Mouse (Mus musculus): ENCODE data around the gene Slc2a1. TPM values are rescaled to one million over a fixed set of nuclear protein-coding genes. Genes with fewer than 3 reads are reported as not detected.

Slc2a1 gene
- polyA plus RNA-seq, 1 experiment: 47.7 TPM

GRCm38 (mm10) chr4:119138171-119138570 lies 29.7 kb downstream of the Slc2a1 start:
- Histone ChIP-seq H3K4me3 (ENCODE audit: extremely low read depth, insufficient read depth, insufficient read length) (no peak overlapping the region), H3K27ac (ENCODE audit: insufficient read depth, low read length) (no peak overlapping the region), H3K36me3 (ENCODE audit: control insufficient read depth, insufficient read depth, low read length) (peaks cover 35% of the 10 kb centered on the region), H3K4me1 (ENCODE audit: control insufficient read depth, insufficient read depth, insufficient read length) (no peaks in the 10 kb centered on the region; the same call in 1 of the 2 replicates), H3K27me3 (ENCODE audit: control insufficient read depth, insufficient read depth, low read length) (no peaks in the 10 kb centered on the region)
- WGBS: 93% methylated on average over 18 of the region's 18 CpGs
- no peak for DNase-seq (ENCODE audit: low read depth in 1 of 2, low spot score in 2 of 2)
- no peak for TF ChIP-seq POLR2A (IDR thresholded peaks at IDR 0.05; ENCODE audit: low read depth, low read length)
- TF ChIP-seq CTCF (IDR thresholded peaks at IDR 0.05; ENCODE audit: extremely low read depth, insufficient read depth, insufficient read length, insufficient replicate concordance): no peak

GRCm38 (mm10) chr4:119138776-119139175 lies 30.3 kb downstream of the Slc2a1 start:
- no peak overlapping the region for H3K4me3 ChIP-seq (ENCODE audit: extremely low read depth, insufficient read depth, insufficient read length)
- peaks cover 29% of the 10 kb centered on the region for H3K36me3 ChIP-seq (ENCODE audit: control insufficient read depth, insufficient read depth, low read length)
- no peaks in the 10 kb centered on the region for H3K27me3 ChIP-seq (ENCODE audit: control insufficient read depth, insufficient read depth, low read length)
- H3K4me1 ChIP-seq (ENCODE audit: control insufficient read depth, insufficient read depth, insufficient read length): no peaks in the 10 kb centered on the region; the same call in 1 of the 2 replicates
- H3K27ac ChIP-seq (ENCODE audit: insufficient read depth, low read length): no peak overlapping the region
- 82% methylated on average over 8 of the region's 8 CpGs for WGBS
- no peak for TF ChIP-seq CTCF (IDR thresholded peaks at IDR 0.05; ENCODE audit: extremely low read depth, insufficient read depth, insufficient read length, insufficient replicate concordance)
- DNase-seq (ENCODE audit: low read depth in 1 of 2, low spot score in 2 of 2): no peak

DNA sequence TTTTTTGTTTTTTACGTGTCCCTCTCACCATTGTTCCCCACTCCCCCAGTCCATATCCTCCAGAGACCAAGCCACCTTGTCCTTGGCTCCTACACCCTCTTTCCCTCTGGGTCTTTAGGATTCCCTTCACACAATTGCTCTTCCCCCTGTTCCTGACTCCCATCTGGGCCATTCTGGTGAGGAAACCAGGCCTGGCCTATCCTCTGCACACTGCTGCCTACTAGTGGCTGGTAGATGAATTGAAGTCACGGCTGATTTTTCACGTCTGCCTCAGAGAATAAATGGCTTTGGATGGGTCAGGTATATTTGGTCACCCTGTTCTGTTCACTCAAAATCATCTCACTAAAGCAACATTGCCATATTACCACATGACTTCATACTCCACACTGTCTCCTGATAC lies 31.6 kb downstream of the Slc2a1 start:
- 55% methylated on average over 3 of the region's 3 CpGs for WGBS
- H3K4me1 ChIP-seq (ENCODE audit: control insufficient read depth, insufficient read depth, insufficient read length): no peaks in the 10 kb centered on the region; the same call in 1 of the 2 replicates
- H3K4me3 ChIP-seq (ENCODE audit: extremely low read depth, insufficient read depth, insufficient read length): no peak overlapping the region
- H3K27ac ChIP-seq (ENCODE audit: insufficient read depth, low read length): peak overlapping the region; percentile 56
- TF ChIP-seq CTCF (IDR thresholded peaks at IDR 0.05; ENCODE audit: extremely low read depth, insufficient read depth, insufficient read length, insufficient replicate concordance): peak; percentile 65; the same call in 1 of the 2 replicates
- TF ChIP-seq POLR2A (IDR thresholded peaks at IDR 0.05; ENCODE audit: low read depth, low read length): no peak
- DNase-seq (ENCODE audit: low read depth in 1 of 2, low spot score in 2 of 2): peak in 1 of 2 experiments; percentile 54
- H3K27me3 ChIP-seq (ENCODE audit: control insufficient read depth, insufficient read depth, low read length): no peaks in the 10 kb centered on the region
- H3K36me3 ChIP-seq (ENCODE audit: control insufficient read depth, insufficient read depth, low read length): peaks cover 17% of the 10 kb centered on the region

GRCm38 (mm10) chr4:119141191-119141590 lies 32.7 kb downstream of the Slc2a1 start:
- no peak for DNase-seq (ENCODE audit: low read depth in 1 of 2, low spot score in 2 of 2)
- H3K27ac ChIP-seq (ENCODE audit: insufficient read depth, low read length): no peak overlapping the region
- H3K27me3 ChIP-seq (ENCODE audit: control insufficient read depth, insufficient read depth, low read length): no peaks in the 10 kb centered on the region
- H3K4me3 ChIP-seq (ENCODE audit: extremely low read depth, insufficient read depth, insufficient read length): no peak overlapping the region
- peaks cover 7% of the 10 kb centered on the region for H3K36me3 ChIP-seq (ENCODE audit: control insufficient read depth, insufficient read depth, low read length)
- WGBS: 88% methylated on average over 10 of the region's 10 CpGs
- no peaks in the 10 kb centered on the region; the same call in 1 of the 2 replicates for H3K4me1 ChIP-seq (ENCODE audit: control insufficient read depth, insufficient read depth, insufficient read length)
- no peak for TF ChIP-seq CTCF (IDR thresholded peaks at IDR 0.05; ENCODE audit: extremely low read depth, insufficient read depth, insufficient read length, insufficient replicate concordance)
- TF ChIP-seq POLR2A (IDR thresholded peaks at IDR 0.05; ENCODE audit: low read depth, low read length): no peak

GRCm38 (mm10) chr4:119142230-119142871 lies 33.8 kb downstream of the Slc2a1 start:
- no peak overlapping the region for H3K27ac ChIP-seq (ENCODE audit: insufficient read depth, low read length)
- no peaks in the 10 kb centered on the region for H3K27me3 ChIP-seq (ENCODE audit: control insufficient read depth, insufficient read depth, low read length)
- TF ChIP-seq CTCF (IDR thresholded peaks at IDR 0.05; ENCODE audit: extremely low read depth, insufficient read depth, insufficient read length, insufficient replicate concordance): no peak
- TF ChIP-seq POLR2A (IDR thresholded peaks at IDR 0.05; ENCODE audit: low read depth, low read length): no peak
- no peaks in the 10 kb centered on the region; the same call in 1 of the 2 replicates for H3K4me1 ChIP-seq (ENCODE audit: control insufficient read depth, insufficient read depth, insufficient read length)
- H3K36me3 ChIP-seq (ENCODE audit: control insufficient read depth, insufficient read depth, low read length): no peaks in the 10 kb centered on the region; the same call in 1 of the 2 replicates
- DNase-seq (ENCODE audit: low read depth in 1 of 2, low spot score in 2 of 2): peak in 1 of 2 experiments; percentile 38
- 68% methylated on average over 24 of the region's 24 CpGs for WGBS
- no peak overlapping the region for H3K4me3 ChIP-seq (ENCODE audit: extremely low read depth, insufficient read depth, insufficient read length)

- no peaks in the 10 kb centered on the region for H3K36me3 ChIP-seq (ENCODE audit: control insufficient read depth, insufficient read depth, low read length)
- no peak overlapping the region for H3K27ac ChIP-seq (ENCODE audit: insufficient read depth, low read length)
- H3K27me3 ChIP-seq (ENCODE audit: control insufficient read depth, insufficient read depth, low read length): no peaks in the 10 kb centered on the region
- 88% methylated on average over 7 of the region's 7 CpGs for WGBS
- DNase-seq (ENCODE audit: low read depth in 1 of 2, low spot score in 2 of 2): no peak
- TF ChIP-seq CTCF (IDR thresholded peaks at IDR 0.05; ENCODE audit: extremely low read depth, insufficient read depth, insufficient read length, insufficient replicate concordance) (no peak), POLR2A (IDR thresholded peaks at IDR 0.05; ENCODE audit: low read depth, low read length) (no peak)
- H3K4me3 ChIP-seq (ENCODE audit: extremely low read depth, insufficient read depth, insufficient read length): no peak overlapping the region
- no peaks in the 10 kb centered on the region for H3K4me1 ChIP-seq (ENCODE audit: control insufficient read depth, insufficient read depth, insufficient read length)
Measured at GRCm38 (mm10) chr4:119146816-119147215, 38.3 kb downstream of the Slc2a1 start.

GRCm38 (mm10) chr4:119147347-119147746 lies 38.8 kb downstream of the Slc2a1 start:
- TF ChIP-seq CTCF (IDR thresholded peaks at IDR 0.05; ENCODE audit: extremely low read depth, insufficient read depth, insufficient read length, insufficient replicate concordance) (no peak), POLR2A (IDR thresholded peaks at IDR 0.05; ENCODE audit: low read depth, low read length) (no peak)
- H3K27ac ChIP-seq (ENCODE audit: insufficient read depth, low read length): no peak overlapping the region
- WGBS: 93% methylated on average over 5 of the region's 5 CpGs
- no peaks in the 10 kb centered on the region for H3K4me1 ChIP-seq (ENCODE audit: control insufficient read depth, insufficient read depth, insufficient read length)
- no peak for DNase-seq (ENCODE audit: low read depth in 1 of 2, low spot score in 2 of 2)
- H3K4me3 ChIP-seq (ENCODE audit: extremely low read depth, insufficient read depth, insufficient read length): no peak overlapping the region
- H3K27me3 ChIP-seq (ENCODE audit: control insufficient read depth, insufficient read depth, low read length): no peaks in the 10 kb centered on the region
- no peaks in the 10 kb centered on the region for H3K36me3 ChIP-seq (ENCODE audit: control insufficient read depth, insufficient read depth, low read length)

Measured in spleen, adult 2 months (tissue).